Mouse (Mus musculus) cerebellum, adult 9-10 months (tissue): ENCODE data around the gene Matn1.

Experiments used
- DNase-seq: peaks from one replicate; pipeline ENCODE4 v3.0.0; 2022

Matn1 gene

DNA sequence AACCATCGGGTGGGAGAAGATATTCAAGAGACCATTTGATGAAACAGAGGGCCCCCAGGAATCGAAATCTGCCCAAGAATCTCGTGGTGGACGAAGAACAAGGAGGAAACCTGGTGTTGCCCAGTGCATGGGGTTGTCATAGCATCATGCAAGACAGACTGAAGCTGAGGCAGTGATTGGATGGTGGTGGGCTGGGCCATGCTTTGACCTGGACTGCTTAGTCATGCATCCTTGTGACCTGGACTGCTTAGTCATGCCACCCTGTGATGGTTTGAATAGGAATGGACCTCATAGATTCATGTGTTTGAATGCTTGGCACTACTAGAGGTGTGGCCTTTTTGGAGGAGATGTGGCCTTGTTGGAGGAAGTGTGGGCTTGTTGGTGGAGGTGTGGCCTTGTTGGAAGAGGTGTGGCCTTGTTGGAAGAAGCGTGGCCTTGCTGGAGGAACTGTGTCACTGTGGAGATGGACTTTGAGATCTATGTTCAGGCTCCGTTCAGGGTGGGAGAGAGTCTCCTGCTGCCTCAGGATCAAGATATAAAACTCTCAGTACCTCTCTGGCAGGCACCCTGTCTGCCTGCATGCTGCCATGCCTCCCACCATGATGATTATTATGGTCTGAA lies 44.1 kb downstream of the Matn1 start:
- no peak for DNase-seq

DNA sequence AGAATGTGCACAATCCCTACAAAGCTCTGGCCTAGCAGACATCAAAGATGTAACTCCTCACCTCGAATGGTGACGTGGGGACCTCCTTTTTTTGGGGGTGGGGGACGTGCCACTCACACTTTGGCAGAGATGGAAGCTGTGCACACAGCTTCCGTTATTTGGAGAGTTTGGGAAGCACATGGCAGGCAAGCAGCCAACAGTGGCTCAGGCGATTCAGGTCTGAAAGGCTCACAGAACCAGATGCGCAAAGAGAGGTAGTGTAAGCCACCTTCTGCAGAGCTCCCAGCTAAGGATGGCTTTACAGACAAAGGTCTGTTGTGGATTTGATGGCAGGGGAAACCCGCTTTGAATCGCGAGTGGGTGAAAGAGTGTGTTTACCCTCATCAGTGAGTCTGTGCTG lies 45.0 kb downstream of the Matn1 start:
- no peak for DNase-seq

DNA sequence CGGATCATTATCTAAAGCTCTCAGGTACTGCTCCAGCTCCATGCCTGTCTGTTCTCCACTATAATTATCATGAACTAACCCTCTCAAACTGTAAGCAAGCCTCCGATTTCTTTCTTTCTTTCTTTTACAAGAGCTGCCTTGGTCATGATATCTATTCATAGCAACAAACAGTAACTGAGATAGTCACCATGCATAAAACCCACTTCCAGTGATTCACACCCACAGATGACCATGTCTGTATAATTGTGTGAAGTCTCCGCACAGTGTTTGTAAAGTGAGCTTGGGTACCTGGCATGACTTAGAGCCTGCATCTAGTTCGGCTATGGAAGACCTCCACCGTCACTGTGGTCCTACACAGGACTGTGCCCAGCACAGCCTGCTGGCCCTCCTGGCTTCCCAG lies 46.8 kb downstream of the Matn1 start:
- DNase-seq: no peak

DNA sequence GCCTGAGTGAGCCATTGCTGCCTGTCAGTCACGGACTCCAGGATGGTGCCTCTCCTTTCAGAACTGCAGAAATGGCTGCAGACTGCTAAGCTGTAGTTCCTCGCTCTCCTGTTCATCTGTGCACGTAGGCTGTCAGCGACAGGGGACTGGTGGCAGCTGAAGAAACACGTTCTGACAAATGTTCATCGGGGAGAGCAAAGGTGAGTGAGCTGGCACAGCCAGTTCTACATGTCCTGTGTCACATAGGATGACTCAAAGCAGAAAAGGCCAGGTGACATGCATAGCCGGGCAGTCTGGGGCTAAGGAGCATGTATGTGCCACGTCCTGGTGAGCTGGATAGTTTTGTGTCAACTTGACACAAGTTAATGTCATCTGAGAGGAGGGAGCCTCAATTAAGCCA lies 50.4 kb downstream of the Matn1 start:
- no peak for DNase-seq

DNA sequence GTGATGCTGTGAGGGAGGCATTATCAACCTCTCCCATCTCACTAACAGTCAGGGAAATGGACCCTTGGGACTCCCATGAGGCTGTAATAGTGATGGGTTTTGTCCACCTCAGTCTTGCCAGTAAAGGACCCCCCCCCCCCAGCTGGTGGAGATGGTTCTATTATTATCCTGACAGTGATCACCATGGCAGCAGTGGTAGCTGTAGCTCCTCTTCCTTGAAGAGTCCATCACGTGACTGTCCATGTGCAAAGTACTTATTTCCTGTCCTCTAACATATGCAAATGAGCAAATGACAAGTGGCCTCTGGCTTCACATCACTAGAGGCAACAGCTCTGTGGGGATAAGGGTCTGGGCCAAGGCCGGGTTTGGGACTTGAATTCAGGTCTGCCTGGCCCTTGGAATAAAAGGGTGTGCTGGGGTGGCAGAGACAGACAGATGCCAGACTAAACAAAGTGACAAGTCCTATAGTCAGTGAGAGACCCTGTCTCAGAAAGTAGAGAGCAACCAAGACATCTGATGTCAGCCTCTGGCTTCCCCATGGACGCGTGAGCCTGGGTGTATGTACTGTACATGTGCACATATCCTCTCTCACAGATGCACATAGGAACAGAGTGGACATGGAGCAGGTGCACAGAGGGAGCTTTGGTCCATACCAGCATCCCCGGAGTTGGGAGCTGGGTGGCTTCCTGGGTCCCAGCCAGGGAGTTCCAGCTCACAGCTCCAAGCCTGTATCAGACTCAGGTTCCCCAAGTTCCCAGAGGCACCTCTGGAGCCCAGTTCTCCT lies 55.8 kb downstream of the Matn1 start:
- no peak for DNase-seq

DNA sequence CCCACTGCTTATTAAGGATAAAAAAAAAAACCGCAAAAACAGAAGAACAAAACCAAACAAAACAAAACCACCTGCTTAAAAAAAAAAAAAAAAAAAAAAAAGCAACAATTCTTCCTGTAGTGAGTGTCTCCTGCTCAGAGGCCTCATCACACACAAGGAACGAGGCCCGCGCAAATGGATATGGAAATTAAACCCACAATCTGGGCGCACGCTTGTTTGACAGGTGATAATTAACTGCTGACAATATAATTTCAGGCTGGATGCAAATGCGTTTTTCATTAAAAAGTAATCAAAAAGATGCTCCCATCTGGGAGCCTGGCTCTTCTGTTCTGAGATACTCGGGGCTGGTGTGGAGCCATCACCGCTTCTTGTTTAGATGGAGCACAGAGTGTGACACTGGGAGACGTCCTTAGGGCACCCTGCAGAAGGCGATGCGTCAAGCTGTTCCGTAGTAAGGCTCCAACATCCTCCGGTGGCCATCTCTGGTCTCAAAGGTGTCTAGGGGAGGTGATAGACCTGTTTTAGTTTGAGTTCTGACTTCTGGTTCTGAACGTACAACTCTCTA lies 56.5 kb downstream of the Matn1 start:
- DNase-seq: no peak
